Mouse (Mus musculus): ENCODE data around the gene Sar1b.
"Not testable (repeated sequence)": the region's sequence is repeated elsewhere in the genome, so short reads cannot be mapped to it uniquely, and the experiment has no call there.

The Sar1b gene

DNA sequence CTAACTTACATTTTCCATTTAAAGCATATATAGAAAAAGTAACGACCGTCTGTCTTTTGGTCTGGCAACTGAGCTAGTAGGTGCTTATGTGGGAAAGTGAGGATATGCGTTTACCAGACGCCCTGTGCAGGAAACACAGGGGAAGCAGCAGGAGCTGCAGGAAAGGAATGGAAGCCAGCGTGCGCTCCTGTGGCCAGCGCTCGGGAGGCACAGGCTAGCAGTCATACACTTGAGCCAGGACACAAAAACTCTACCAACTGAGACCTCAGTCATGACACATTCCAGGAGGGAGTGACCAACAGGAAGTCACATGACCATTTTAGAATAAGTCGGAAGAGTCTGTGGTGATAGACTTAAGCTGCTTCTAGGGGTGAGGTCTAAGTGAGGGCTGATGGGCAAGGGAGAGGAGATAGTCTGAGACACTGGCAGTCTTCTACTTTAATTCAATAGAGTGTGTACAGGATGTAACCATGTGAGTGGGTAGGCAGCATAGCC is 17.3 kb downstream of the Sar1b start:
- no peak for DNase-seq

DNA sequence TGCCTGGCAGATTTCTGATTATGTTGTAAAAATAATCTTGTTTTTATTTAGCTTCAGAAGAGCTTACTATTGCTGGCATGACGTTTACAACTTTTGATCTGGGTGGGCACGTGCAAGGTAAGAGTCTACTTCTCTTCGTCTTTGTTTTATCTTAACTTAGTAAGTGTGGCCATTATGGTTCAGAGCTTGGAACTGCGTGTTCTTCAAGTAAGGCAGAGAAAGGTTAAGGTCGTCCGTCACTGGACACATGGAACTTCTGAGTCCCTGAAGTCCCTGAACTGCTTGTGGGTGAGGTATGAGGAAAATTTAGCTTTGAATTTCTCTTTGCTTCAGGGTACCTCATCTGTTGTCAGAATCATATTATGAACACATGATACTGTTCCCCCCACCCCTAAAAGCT is 19.2 kb downstream of the Sar1b start:
- DNase-seq: no peak

DNA sequence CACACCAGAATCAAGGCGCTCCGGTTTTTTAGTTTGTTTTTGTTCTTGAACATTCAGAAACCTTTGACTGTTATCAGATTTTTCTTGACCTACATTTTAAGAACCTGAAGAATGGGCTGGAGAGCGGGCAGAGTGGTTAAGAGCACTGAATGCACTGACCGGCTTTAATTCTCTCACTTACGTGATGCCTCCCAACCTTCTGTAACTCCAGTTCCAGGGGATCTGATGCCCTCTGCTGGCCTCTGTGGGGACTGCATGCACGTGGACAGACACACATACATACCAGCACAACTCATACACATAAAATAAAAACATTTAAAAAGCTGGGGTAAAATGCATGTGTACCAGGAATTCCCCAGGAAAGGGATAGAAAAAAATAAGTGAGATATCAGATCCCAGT is 22.4 kb downstream of the Sar1b start:
- peak; percentile 54 to 64 for DNase-seq

DNA sequence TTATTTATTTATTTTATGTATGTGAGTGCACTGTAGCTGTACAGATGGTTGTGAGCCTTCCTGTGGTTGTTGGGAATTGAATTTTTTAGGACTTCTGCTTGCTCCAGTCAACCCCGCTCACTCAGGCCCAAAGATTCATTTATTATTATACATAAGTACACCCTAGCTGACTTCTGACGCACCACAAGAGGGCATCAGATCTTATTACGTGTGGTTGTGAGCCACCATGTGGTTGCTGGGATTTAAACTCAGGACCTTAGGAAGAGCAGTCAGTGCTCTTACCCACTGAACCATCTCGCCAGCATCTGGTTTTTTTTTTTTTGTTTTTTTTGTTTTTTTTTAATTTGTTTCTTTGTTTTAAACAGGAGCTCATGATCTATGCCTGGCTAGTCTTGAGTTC is 26.2 kb downstream of the Sar1b start:
- not testable (repeated sequence) for DNase-seq

DNA sequence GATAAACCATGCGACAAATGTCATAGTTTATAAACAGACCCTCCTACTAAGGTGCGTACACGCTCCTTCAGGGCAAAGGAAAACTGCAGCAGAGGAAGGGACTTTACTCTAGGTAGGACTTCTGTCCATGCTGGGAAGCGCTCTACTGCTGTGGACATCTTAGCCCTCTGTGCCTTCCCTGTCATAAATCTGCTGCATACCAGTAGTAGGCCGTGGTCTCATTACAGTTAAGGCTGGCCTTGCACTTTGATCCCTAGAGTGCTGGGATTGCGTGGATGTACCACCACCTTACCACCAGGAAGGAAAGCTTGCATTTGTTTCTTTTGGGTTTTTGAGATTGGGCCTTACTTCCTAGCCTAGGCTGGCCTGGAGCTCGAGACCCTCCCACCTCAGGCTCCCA is 27.2 kb downstream of the Sar1b start:
- no peak for DNase-seq

DNA sequence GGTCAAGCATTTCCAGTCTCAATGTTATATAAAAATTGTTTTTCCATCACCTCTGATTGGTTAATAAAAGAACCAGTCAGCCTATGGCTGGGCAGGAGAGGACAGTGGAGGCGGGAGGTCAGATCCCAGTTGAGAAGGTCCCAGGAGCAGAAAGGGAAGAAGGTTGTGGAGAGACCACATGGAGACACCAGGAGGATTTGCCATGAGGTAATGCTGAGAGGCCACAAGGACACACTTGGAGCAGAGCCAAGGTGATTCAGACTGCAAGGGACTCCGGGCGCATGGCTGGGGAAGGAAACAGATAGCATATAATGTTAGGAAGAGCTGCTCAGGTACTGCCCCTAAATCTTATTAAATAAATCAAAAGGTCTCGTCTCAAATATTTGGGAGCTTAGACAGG is 32.8 kb downstream of the Sar1b start:
- no peak for DNase-seq

DNA sequence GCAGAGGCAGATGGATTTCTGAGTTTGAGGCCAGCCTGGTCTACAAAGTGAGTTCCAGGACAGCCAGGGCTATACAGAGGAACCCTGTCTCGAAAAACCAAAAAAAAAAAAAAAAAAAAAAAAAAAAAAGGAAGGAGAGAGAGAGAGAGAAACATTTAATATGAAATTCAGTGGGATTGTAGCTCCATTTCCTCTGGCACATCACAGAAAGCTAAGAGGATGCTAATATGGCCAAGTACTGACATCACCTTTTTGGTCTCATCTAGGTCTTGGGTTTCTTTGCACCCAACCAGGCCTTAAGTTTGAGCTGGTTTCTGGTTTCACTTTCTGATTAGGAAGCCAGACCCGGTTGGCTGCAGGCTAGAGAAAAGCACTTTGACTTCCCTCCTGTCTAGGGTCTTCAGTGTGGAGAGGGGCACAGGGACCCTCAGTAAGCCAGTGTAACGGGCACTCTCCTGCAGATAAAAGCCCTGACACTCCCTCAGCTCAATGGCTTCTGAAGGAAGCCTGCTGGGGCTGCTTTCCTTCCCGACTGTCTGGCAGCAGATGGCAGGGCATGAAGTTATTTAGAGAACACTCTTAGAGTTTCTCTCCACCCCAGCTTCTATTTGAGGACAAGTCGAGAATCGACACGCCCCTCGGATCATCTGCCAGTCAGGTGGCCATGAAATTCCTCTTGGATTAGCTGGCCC is 37.3 kb downstream of the Sar1b start:
- DNase-seq: no peak

DNA sequence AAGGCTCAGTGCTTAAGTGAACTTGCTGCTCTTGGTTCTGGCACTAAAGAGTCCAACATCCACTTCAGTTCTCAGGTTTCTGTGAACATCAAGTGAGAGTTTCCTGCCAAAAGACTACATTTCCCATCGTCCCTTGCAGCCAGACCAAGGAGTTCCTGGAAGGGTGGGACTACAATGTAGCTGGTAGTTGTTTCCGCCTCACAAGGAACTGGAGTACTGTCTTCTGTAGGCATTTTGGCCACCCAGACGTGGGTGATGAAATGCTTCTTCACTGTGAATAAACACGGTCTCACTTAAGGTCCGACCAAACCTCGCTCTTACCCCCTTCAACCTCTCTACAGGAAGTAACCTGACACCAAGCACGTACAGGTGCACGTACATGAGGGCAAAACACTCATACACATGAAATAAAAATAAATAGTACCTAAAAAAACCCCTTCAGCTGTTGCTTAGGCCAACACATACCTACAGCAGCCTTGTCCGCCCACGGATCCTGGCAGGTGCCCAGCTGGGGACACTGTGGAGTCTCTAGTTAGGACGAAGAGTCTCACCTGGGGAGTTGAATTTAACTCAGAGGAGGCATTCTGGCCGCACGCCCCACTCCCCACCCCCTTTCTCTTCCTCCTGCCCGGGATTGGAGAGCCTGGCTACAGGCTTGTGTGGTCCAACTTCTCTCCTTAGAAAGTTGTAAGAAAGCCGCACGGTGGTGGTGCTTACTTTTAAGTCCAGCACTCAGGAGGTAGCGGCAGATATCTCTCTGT is 41.9 kb downstream of the Sar1b start:
- DNase-seq: peak; percentile 65 to 77

DNA sequence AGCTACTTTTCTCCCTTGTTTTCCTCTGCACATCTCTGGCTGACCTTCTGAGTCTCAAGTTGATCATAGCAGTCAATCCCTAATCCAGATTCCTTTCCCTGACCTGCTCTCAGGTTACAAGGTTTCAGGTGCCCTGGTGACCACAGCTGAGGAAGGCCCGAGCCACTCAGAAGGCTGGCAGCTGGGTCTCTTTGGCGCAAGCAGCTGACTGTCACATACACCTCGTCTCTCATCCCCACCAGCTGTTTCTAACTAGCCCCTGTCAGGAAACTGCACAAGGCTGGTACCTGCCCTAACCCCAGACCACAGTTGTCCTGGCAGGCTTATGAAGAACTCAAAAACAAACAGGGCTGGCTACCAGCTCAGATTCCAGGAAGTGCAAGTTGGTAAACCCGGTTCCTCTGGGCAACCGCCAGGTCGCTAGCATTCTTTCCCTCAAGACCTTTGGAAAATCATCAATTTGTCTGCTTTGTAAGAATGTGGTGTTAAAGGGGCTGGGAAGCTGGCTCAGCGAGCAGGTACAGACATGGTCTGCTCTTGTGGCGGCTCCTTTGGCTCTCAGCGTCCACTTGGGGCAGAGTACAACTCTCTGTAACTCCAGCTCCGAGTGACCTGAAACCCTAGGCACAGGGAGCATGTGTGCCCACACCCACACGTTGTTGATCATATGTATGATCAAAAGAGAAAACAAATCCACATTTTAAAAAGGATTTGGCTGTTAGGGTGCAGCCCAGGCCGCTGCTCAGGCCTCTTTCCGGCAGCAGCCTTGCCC is 43.8 kb downstream of the Sar1b start:
- no peak for DNase-seq

DNA sequence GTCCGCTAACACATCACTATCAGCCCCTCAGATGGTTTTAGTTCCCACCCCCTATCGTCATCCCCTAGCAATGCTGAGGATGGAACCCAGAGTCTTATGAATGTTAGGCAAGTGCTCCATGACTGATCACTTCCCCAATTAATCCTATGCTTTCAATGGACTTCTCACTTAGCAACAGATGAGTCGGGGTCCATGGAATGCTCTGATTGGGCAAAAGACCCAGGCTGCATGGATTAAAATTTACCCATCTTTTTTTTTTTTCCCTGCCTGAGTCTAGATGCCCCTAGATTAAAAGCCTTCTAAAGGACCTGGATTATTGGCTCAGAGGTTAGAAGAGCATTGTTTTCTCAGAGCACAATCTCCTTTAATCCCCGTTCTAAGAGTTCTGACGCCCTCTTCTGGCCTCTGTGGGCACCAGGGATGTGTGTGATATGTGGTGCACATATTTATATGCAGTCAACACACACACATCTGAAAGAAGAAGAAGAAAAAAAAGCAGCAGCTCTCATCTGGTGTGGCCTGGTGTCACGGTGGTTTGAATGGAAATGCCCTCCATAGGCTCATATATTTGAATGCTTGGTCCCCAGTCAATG is 46.2 kb downstream of the Sar1b start:
- peak in 1 of 2 experiments; percentile 9 for DNase-seq

DNA sequence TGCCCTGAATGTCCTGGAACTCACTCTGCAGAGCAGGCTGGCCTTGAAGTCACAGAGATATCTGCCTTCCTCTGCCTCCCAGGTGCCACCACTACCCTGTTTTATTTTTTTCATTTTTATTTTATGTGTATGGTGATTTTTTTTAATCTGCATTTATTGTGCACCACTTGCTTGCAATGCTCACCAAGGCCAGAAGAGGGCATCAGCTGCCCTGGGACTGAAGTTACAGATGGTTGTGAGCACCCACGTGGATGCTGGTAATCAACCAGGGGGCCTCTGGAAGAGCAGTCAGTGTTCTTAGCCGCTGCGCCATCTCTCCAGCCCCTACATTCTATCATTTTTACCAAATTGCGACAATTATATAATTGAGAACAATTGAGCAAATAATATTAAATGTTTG is 47.7 kb downstream of the Sar1b start:
- no peak for DNase-seq

DNA sequence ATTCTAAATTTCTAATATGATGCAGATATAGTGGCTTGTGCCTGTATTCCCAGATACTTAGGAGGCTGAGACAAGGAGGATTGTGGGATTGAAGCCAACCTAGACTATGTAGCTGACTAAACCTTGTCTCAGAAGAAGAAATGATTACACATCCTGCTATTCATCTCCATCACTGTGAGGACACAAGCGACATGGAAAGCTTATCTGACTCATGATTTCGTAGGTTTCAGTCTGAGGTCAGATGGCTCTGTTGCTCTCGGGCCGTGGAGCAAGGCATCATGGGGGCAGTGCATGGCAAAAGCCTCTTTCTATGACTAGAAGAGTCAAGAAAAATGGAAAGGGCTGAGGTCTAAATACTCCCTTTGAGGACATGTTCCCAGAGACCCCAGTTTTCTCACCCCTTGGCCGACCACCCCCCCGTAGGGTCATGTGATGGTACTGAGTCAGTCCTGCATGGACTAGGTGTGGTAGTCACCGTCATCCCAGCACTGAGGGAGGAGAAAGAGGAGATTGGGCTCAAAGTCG is 48.6 kb downstream of the Sar1b start:
- no peak for DNase-seq

DNA sequence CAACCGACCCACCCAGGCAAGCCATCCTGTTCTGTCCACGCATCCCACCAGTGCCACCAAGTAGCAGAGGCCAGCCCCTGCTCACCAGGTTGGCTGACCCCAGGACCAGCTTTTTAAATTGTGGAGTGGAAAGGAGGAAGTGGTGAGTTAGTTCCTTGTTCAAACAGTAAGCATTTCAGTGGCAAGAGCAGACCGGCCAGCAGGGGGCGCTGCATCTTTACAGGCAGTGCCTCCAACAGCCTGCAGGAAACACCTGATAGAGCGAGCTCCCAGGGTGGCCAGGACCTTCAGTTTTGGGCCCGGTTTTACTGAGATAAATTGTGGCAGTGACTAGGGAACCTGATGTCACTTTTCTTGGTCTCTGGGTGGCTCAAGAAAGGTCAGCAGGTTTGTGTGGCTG is 54.3 kb downstream of the Sar1b start:
- DNase-seq: peak; percentile 90 to 92

DNA sequence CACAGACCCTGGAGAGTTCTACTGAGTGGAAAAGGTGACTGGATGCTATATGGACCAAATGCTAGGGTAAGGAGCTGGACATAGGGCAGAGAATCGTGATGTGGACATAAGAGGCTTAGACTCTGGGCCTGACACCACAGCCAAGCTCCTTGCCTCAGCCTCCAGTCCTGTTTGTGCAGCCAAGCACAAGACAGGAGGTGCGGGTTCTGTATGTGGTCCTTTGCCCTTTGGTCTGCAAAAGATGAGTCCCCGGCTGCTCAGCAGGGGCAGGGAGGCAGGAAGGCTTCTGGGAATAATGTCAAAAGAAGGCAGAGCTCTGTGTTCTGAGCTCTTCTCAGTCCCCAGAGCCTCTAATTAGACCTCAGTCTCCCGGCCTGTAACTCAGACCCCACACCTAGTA is 55.4 kb downstream of the Sar1b start:
- no peak for DNase-seq

DNA sequence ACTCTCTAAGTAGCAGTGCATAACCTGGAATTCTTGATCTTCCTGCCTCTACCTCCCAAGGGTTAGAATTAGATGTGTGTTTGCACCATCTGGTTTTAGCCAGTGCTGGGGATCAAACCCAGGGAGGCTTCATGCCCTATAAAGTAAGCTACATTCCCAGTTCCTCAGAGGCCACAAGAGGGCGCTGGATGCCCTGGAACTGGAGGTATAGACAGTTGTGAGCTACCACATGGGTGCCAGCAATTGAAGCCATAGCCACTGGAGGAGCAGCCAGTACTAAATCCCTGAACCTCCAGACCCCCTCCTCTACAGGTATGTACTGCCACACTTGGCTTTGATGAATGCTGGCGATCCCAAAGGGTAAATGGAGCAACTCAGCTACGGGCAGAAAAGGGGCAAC is 56.5 kb downstream of the Sar1b start:
- DNase-seq: peak; percentile 66 to 68

DNA sequence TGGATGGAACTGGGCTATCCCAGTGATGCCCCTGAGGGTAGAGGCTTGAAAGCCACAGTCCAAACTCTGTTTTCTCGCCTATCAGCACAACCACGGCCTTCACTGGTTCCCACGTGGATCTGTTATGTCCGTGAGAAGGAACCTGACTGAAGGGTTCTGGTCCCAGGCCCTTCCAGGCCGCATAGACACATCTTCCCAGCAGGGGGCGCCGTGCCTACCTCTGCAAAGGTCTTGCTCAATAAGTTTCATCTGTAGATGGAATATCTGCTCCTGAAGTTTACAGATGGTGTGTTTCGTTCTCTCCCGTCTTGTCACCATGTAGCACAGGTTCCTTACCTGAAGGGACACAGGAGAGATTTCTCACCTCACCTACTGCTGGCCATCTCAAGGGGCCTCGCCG is 57.4 kb downstream of the Sar1b start:
- peak; percentile 76 to 77 for DNase-seq

DNA sequence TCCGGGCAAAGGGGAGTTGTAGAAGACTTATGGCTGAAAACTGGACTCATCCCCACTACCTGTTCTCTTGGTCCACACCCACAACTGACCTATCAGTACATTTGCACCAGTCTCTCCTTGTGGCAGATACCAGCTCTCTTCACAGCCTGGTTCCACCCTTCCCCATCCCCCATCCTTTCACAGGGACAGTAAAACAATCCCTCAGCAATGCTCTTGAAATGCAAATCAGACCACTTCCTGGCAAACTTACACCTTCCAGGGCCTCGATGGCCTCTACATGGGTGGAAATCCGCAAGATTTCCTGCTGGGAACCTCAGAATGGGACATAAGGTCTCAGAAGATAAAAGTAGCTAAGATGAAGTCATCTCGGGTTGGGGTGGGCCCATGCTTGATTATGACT is 59.2 kb downstream of the Sar1b start:
- no peak for DNase-seq

DNA sequence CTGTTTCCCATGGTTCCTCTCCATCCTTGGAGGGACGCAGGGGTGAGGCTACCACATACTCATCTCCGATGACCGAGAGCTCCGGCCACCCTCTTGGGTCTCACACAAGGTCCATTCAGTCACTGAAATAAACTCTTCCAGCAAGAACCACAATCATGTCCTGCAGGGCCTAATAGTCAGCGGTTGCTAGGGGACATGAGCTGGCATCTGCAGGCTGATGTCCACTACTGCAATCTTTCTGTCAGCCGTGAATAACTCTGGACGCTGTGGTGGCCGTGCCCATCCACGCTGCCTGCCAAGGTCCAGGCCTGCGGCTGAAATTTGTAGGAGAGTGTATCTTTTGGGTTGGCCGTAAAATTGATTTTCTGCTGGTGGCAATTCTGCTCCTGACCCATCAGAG is 59.8 kb downstream of the Sar1b start:
- DNase-seq: no peak

DNA sequence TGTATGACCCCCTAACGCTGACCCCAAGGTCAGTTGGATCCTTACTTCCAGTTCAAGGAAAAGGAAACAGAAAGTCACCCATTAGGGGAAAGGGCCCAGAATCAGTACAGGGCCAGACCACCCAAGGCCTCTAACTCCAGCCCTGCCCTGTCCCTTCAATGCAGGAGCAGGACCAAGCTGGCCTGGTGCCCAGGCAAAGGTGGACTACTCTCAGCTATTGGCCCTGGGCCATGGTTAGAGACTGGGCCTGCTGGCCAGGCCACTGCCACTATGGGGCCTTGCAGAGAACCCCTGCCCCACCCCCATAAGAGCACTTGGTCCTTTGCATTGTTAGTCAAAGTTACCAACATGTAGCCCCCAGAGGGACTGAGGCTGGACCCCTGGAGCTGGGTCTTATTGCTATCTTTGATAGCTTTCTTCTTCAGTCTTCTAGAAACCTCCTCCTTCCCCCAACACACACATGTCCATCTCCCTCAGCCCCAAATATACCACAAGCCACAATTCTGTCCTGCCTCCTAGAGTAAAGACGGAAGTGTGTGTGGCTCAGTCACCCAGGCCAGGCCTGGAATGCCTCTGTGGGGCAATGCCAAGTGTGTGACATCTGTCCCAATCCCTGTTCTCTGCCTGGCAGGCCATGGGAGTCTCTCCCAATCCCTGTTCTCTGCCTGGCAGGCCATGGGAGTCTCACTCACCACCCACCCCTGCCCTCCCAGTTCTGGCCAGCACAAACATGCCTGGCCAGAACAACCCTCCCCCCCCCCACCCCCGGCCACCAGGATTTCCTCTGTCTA is 60.7 kb downstream of the Sar1b start:
- no peak for DNase-seq

DNA sequence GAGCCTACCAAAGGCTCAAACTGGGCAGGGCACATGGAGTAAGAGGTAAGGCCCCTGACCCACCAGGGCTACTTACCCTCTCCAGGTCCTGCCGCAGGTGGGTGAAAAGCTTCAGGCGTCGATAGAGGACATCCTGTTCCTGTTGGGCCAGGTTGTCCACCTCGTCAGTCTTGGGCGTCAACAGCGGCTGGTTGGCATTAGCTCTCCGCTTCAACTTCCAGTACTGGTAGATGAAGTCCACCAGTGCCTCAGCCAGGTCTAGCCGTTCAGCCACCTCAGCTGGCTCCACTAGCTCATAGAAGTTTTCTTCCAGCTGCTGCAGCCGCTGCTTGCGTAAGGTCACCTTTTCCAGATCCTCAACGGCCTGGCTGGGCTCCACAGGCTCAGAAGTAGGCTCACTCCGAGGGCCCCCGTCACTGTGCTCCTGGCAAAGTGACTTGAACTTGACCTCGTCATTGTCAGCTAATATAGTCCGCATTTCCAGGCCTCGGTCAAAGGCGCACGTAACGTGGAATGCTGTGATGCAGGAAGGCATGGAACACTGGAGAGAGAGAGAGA is 61.5 kb downstream of the Sar1b start:
- DNase-seq: no peak

DNA sequence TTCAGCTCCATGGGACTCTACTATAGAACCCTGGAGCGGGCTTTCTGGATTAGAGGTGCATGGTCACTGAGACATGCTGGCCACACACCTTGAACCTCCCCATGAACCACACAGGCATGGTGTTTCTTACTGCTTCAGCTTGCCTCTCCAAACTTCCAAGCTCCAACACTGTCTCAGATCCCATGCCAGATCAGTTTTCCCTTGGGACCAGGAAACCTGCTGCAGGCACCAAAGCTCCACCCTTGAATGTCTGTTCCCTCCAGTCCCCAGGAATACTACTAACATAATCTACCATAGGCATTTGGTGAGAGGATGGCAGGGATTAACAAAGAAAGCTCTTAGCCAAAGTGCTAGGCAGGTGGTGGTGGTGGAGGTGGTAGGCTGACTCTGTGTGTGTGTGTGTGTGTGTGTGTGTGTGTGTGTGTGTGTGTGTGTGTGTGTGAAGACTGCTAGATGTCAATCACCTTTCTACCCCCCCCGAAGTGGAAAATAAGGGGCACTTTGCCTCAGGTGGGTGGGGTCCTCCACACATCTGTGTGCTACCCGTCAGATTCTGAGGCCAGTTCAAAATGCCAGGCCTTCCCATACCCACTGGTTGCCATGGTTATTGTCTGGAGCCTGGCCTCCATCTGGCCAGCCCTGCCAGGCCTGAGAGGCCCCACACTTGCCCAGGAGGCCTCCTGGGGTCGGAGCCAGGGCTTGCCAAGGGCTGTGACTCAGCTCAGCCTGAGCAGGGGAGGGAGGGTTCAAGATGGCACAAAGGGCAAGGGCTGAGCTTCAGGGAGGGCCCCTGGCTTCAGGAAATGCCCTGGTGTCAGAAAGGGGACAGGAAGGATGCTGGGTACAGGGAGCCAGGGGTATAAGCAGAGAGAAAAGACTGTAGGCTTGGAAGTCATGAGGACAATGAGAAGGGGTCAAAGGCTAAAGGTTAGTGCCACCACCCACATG is 68.7 kb downstream of the Sar1b start:
- no peak for DNase-seq
